Mouse (Mus musculus) forebrain, embryonic 10.5 days (tissue): Measurements from ENCODE around the gene Olfr305. TPM values are rescaled to one million over a fixed set of nuclear protein-coding genes. Genes with fewer than 3 reads are reported as not detected.

Source experiments
- polyA plus RNA-seq: library from polyadenylated mRNA; unstranded; fragments of >200 nt; fragmentation: Nextera tagmentation; extraction: Ambion mirVana; gene quantifications from 2 replicates; pipeline ENCODE4 v1.2.1, GENCODE M21; 2016

Olfr305 gene
- polyA plus RNA-seq, 1 experiment from 2014 or later, result not detected

Other genes with a start within 250 kb of the Olfr305 start
- gene Vmn2r75, start 195.2 kb downstream of the Olfr305 start, polyA plus RNA-seq, result not detected in 2 replicates
- gene Vmn2r76, start 120.6 kb downstream of the Olfr305 start, polyA plus RNA-seq, result not detected in 2 replicates
- not detected in 2 replicates for gene Olfr310, start 89.8 kb downstream of the Olfr305 start, polyA plus RNA-seq
- not detected in 2 replicates for gene Olfr309, start 53.2 kb downstream of the Olfr305 start, polyA plus RNA-seq
- gene Olfr308, start 41.3 kb downstream of the Olfr305 start, polyA plus RNA-seq, result not detected in 2 replicates
- not detected in 2 replicates for gene Olfr307, start 29.3 kb downstream of the Olfr305 start, polyA plus RNA-seq
- not detected in 2 replicates for gene Olfr304, start 19.7 kb upstream of the Olfr305 start, polyA plus RNA-seq
- gene Olfr303, start 30.9 kb upstream of the Olfr305 start, polyA plus RNA-seq, result not detected in 2 replicates
- gene Olfr301, start 36.9 kb upstream of the Olfr305 start, polyA plus RNA-seq, result not detected in 2 replicates
- gene Olfr299, start 93.0 kb upstream of the Olfr305 start, polyA plus RNA-seq, result not detected in 2 replicates
- gene Olfr298, start 125.6 kb upstream of the Olfr305 start, polyA plus RNA-seq, result not detected in 2 replicates
- gene Olfr297, start 153.0 kb upstream of the Olfr305 start, polyA plus RNA-seq, result not detected in 2 replicates
- not detected in 2 replicates for gene Olfr295, start 216.9 kb upstream of the Olfr305 start, polyA plus RNA-seq
- not detected in 2 replicates for gene Olfr294, start 249.7 kb upstream of the Olfr305 start, polyA plus RNA-seq